Mouse (Mus musculus) neural tube, postnatal 0 days (tissue): ENCODE results near the gene Ngef. TPM values are rescaled to one million over a fixed set of nuclear protein-coding genes. Genes with fewer than 3 reads are reported as not detected.

Source experiments
- polyA plus RNA-seq: library from polyadenylated mRNA; unstranded; fragments of >200 nt; fragmentation: Nextera tagmentation; extraction: Ambion mirVana; gene quantifications from 2 replicates; pipeline ENCODE4 v1.2.1, GENCODE M21; 2015

Gene Ngef
- polyA plus RNA-seq = 64.2 and 72.5 TPM in 2 replicates

GRCm38 (mm10) chr1:87573800-87574215 lies at the start of gene Ngef:
Gene Ngef, minus strand, starts transcription at chr1:87573870.

GRCm38 (mm10) chr1:87620211-87620668 lies 46.6 kb upstream of the Ngef start, which contains the start of gene Inpp5d:
Gene Inpp5d, plus strand, starts transcription at chr1:87620312.

GRCm38 (mm10) chr1:87509561-87510165 lies 64.0 kb downstream of the Ngef start, which contains the start of gene Neu2:
Gene Neu2, plus strand, starts transcription at chr1:87509889.

GRCm38 (mm10) chr1:87469971-87470370 lies 103.7 kb downstream of the Ngef start, which contains the start of gene Snorc:
Gene Snorc, plus strand, starts transcription at chr1:87470271.

Other genes starting within 250 kb of the Ngef start
- gene Gigyf2, start 246.9 kb downstream of the Ngef start, polyA plus RNA-seq = 44.7 and 50.5 TPM in 2 replicates
- 4.1 and 7.9 TPM in 2 replicates for gene Kcnj13, start 179.1 kb downstream of the Ngef start, polyA plus RNA-seq
- gene Snorc, start 103.6 kb downstream of the Ngef start, polyA plus RNA-seq = 2.2 and 2.8 TPM in 2 replicates
- 1.8 and 2.0 TPM in 2 replicates for gene Neu2, start 64.0 kb downstream of the Ngef start, polyA plus RNA-seq
- 3.5 and 5.0 TPM in 2 replicates for gene Inpp5d, start 46.4 kb upstream of the Ngef start, polyA plus RNA-seq
- 55.9 and 58.5 TPM in 2 replicates for gene Atg16l1, start 182.0 kb upstream of the Ngef start, polyA plus RNA-seq
- 2.1 and 2.5 TPM in 2 replicates for gene Sag, start 229.8 kb upstream of the Ngef start, polyA plus RNA-seq